Mouse (Mus musculus) brain, embryonic 14.5 days (tissue): ENCODE data around the gene Gm11237. TPM values are rescaled to one million over a fixed set of nuclear protein-coding genes. Genes with fewer than 3 reads are reported as not detected.
A peak's percentile ranks its signal among the peaks of the same experiment; 100 is the strongest.
"Not testable (repeated sequence)": the region's sequence is repeated elsewhere in the genome, so short reads cannot be mapped to it uniquely, and the experiment has no call there.

Source experiments
- DNase-seq: peaks from one replicate; pipeline ENCODE4 v3.0.0-alpha.2; 2011; ENCODE audit warnings: low read depth
- CTCF ChIP-seq: fragments of 200-500 bp; IDR thresholded peaks from 2 replicates; pipeline ENCODE4 v1.5.1; 2012; ENCODE audit warnings: inconsistent platforms, mild to moderate bottlenecking, moderate library complexity, borderline replicate concordance; ENCODE audit not compliant: insufficient read depth, insufficient read length; ENCODE audit errors: extremely low read depth
- POLR2A ChIP-seq: fragments of 200-500 bp; IDR thresholded peaks from 2 replicates; pipeline ENCODE4 v1.6.1; 2012; ENCODE audit warnings: mild to moderate bottlenecking, inconsistent platforms, borderline replicate concordance; ENCODE audit not compliant: poor library complexity, insufficient read depth, insufficient read length, severe bottlenecking; ENCODE audit errors: extremely low read depth
- polyA plus RNA-seq: library from polyadenylated mRNA; depleted of rRNA; stranded (reverse); fragments of >200 nt; gene quantifications from 2 replicates; pipeline ENCODE4 v1.2.3, GENCODE M21; 2012; rRNA removed

The Gm11237 gene
- not detected in 2 replicates for polyA plus RNA-seq

- DNase-seq: not testable (repeated sequence)
These were observed at the start of gene Gm11237 for GRCm38 (mm10) chr4:73622684-73623083. Gene Gm11237 (plus strand): TSS chr4:73622984.

GRCm38 (mm10) chr4:73599248-73599647, 23.5 kb upstream of the Gm11237 start:
- DNase-seq: peak; percentile 86
- TF ChIP-seq CTCF (peak; percentile 73; the same call in 1 of the 2 replicates), POLR2A (no peak)

DNA sequence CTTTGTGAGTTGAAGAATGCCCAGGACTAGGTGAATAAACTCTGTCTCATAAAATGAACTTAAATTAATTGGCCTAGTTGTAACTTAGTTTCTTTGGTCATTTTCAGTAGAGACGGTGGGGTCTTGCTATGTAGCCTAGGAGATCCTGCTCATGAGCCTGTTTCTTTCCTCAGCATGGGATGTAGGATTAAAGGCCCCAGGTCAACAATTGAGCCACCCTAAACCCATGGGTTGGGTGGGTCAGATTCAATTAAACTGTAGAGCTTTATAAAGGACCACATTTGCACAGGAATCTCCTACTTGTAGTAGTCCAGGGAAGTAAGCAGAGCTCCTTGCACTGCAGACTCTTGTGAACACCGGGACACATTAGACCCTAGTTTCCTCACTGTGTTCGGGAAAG, 15.2 kb upstream of the Gm11237 start, which contains the start of gene Gm11238:
TSS of gene Gm11238 (plus strand) at position 301 of the 400 bp plus-strand sequence.
- not testable (repeated sequence) for DNase-seq

- not testable (repeated sequence) for DNase-seq
These were observed 15.0 kb downstream of the Gm11237 start, which contains the start of gene Gm11236 for GRCm38 (mm10) chr4:73637821-73638220. Gene Gm11236 (plus strand): TSS chr4:73638121.

- DNase-seq: not testable (repeated sequence)
These were observed 39.1 kb downstream of the Gm11237 start for GRCm38 (mm10) chr4:73661864-73662263.

DNA sequence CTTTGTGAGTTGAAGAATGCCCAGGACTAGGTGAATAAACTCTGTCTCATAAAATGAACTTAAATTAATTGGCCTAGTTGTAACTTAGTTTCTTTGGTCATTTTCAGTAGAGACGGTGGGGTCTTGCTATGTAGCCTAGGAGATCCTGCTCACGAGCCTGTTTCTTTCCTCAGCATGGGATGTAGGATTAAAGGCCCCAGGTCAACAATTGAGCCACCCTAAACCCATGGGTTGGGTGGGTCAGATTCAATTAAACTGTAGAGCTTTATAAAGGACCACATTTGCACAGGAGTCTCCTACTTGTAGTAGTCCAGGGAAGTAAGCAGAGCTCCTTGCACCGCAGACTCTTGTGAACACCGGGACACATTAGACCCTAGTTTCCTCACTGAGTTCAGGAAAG, 45.3 kb downstream of the Gm11237 start, which contains the start of gene Gm11239:
TSS of gene Gm11239 (plus strand) at position 301 of the 400 bp plus-strand sequence.
- DNase-seq: not testable (repeated sequence)

Other genes with a start within 250 kb of the Gm11237 start
- gene Gm11487, start 217.9 kb upstream of the Gm11237 start, polyA plus RNA-seq: not detected in 2 replicates
- gene Gm11238, start 15.1 kb upstream of the Gm11237 start, polyA plus RNA-seq: not detected in 2 replicates
- gene Gm11236, start 15.1 kb downstream of the Gm11237 start, polyA plus RNA-seq: not detected in 2 replicates
- gene Gm11239, start 45.4 kb downstream of the Gm11237 start, polyA plus RNA-seq: not detected in 2 replicates
- gene Gm428, start 60.5 kb downstream of the Gm11237 start, polyA plus RNA-seq: not detected in 2 replicates
- gene Rasef, start 168.0 kb downstream of the Gm11237 start, polyA plus RNA-seq: 0.15 and 0.23 TPM in 2 replicates